Mouse (Mus musculus): ENCODE data around the gene Gm14698. TPM values are rescaled to one million over a fixed set of nuclear protein-coding genes. Genes with fewer than 3 reads are reported as not detected.
A peak's percentile ranks its signal among the peaks of the same experiment; 100 is the strongest.
"Not testable (repeated sequence)": the region's sequence is repeated elsewhere in the genome, so short reads cannot be mapped to it uniquely, and the experiment has no call there.

Gene Gm14698
- 0.30 and 0.56 TPM in 2 replicates for polyA plus RNA-seq (2012; rRNA removed)

DNA sequence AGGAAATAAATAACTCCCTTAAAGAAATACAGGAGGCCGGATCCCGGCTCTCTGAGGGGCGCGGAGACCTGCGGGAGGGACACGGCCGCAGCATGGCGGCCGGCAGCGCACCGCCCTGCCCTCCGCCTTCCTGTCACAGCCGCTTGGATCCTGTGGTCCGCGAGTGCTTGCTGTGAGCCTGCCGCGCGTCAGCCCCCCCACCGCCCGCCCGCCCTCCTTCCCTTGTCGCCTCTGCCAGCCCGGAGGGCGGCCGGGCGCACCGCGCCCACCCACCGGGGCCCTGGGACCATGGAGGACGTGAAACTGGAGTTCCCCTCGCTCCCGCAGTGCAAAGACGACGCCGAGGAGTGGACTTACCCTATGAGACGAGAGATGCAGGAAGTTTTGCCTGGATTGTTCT is at the start of gene Gm14698:
Gene Gm14698, plus strand, starts transcription at position 35 of the 400 bp plus-strand sequence.
- under 1% methylated on average over 20 of the region's 36 CpGs for WGBS
- H3K4me3 ChIP-seq (ENCODE audit: insufficient read depth, low read depth, low read length); H3K27ac ChIP-seq (ENCODE audit: insufficient read depth, low read depth, low read length); H3K4me1 ChIP-seq (ENCODE audit: control insufficient read depth, insufficient read depth, low read length); H3K27me3 ChIP-seq (replicated peaks; ENCODE audit: control insufficient read depth, insufficient read depth, low read length); H3K36me3 ChIP-seq (ENCODE audit: control insufficient read depth, insufficient read depth, low read length): not testable (repeated sequence)
- DNase-seq, result peak; percentile 0

- 31% methylated on average over 2 of the region's 2 CpGs for WGBS
- H3K27ac ChIP-seq (ENCODE audit: insufficient read depth, low read depth, low read length); H3K27me3 ChIP-seq (replicated peaks; ENCODE audit: control insufficient read depth, insufficient read depth, low read length); DNase-seq; H3K4me3 ChIP-seq (ENCODE audit: insufficient read depth, low read depth, low read length); H3K4me1 ChIP-seq (ENCODE audit: control insufficient read depth, insufficient read depth, low read length); H3K36me3 ChIP-seq (ENCODE audit: control insufficient read depth, insufficient read depth, low read length): not testable (repeated sequence)
Observed at GRCm38 (mm10) chrX:68820449-68820848, 444 bp upstream of the Gm14698 start.

GRCm38 (mm10) chrX:68839548-68840444 is 18.9 kb downstream of the Gm14698 start:
- Histone ChIP-seq H3K4me1 (ENCODE audit: control insufficient read depth, insufficient read depth, low read length) (no peaks in the 10 kb centered on the region), H3K27ac (ENCODE audit: insufficient read depth, low read depth, low read length) (no peak overlapping the region), H3K27me3 (replicated peaks; ENCODE audit: control insufficient read depth, insufficient read depth, low read length) (no peaks in the 10 kb centered on the region), H3K4me3 (ENCODE audit: insufficient read depth, low read depth, low read length) (no peak overlapping the region), H3K36me3 (ENCODE audit: control insufficient read depth, insufficient read depth, low read length) (no peaks in the 10 kb centered on the region)
- TF ChIP-seq CTCF (conservative IDR thresholded peaks at IDR 0.05; ENCODE audit: insufficient read depth, insufficient read length, low read depth, low read length), result no peak
- TF ChIP-seq POLR2A (IDR thresholded peaks at IDR 0.05; ENCODE audit: low read depth, low read length), result no peak
- 20% methylated on average over 5 of the region's 5 CpGs for WGBS
- peak; percentile 2 for DNase-seq

DNA sequence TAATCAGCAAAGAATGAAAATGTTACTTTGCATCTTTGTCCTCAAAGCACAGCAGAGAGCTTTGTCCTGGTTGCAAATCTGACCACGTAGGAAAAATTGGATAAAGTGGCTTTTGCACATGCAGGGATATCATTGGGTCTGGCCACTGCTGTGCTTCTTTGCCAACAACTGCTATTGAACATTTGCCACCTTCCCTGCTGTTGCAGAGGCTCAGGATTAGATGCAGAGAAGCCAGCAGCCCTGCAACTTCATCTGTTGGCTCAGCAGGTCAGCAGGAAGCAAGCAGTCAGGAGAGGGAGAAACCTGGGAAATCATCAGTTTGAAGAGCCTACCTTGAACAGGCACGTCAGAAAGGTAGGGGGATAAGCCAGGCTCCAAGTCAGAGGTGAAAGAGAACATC is 44.3 kb downstream of the Gm14698 start:
- WGBS, result 32% methylated on average over 2 of the region's 2 CpGs
- H3K36me3 ChIP-seq (ENCODE audit: control insufficient read depth, insufficient read depth, low read length), result no peaks in the 10 kb centered on the region
- TF ChIP-seq CTCF (conservative IDR thresholded peaks at IDR 0.05; ENCODE audit: insufficient read depth, insufficient read length, low read depth, low read length), result no peak
- H3K4me1 ChIP-seq (ENCODE audit: control insufficient read depth, insufficient read depth, low read length), result no peaks in the 10 kb centered on the region
- H3K27me3 ChIP-seq (replicated peaks; ENCODE audit: control insufficient read depth, insufficient read depth, low read length), result no peaks in the 10 kb centered on the region
- DNase-seq, result no peak
- H3K4me3 ChIP-seq (ENCODE audit: insufficient read depth, low read depth, low read length), result no peak overlapping the region
- no peak overlapping the region for H3K27ac ChIP-seq (ENCODE audit: insufficient read depth, low read depth, low read length)

Other genes starting within 250 kb of the Gm14698 start
- gene Fmr1, start 142.6 kb upstream of the Gm14698 start, polyA plus RNA-seq (2012; rRNA removed), result 6.1 and 7.0 TPM in 2 replicates
- 0.67 TPM in 1 of 2 replicates, not detected in the other for gene Fmr1nb, start 59.3 kb upstream of the Gm14698 start, polyA plus RNA-seq (2012; rRNA removed)
- not detected in 2 replicates for gene Gm6812, start 72.0 kb downstream of the Gm14698 start, polyA plus RNA-seq (2012; rRNA removed)

Measured in kidney, adult 2 months (tissue).